Mouse (Mus musculus) cerebellum, adult 9-11 months (tissue): Measurements from ENCODE around the gene Zdhhc5.

ENCODE experiments used
- DNase-seq: peaks from one replicate; pipeline ENCODE4 v3.0.0; 2022

The Zdhhc5 gene

GRCm38 (mm10) chr2:84714811-84715561 lies at the start of gene Zdhhc5:
TSS of gene Zdhhc5 (minus strand) at chr2:84715180.
- peak; percentile 99 for DNase-seq

- no peak for DNase-seq
Observed at GRCm38 (mm10) chr2:84762818-84763217, 47.8 kb upstream of the Zdhhc5 start.

- DNase-seq, result no peak
Observed at GRCm38 (mm10) chr2:84762295-84762694, 47.3 kb upstream of the Zdhhc5 start.

- DNase-seq, result no peak
Observed at GRCm38 (mm10) chr2:84761840-84762239, 46.9 kb upstream of the Zdhhc5 start.

- DNase-seq, result no peak
Observed at GRCm38 (mm10) chr2:84761309-84761708, 46.3 kb upstream of the Zdhhc5 start.

- no peak for DNase-seq
Observed at GRCm38 (mm10) chr2:84760777-84761176, 45.8 kb upstream of the Zdhhc5 start.

- DNase-seq, result peak; percentile 57
Observed at GRCm38 (mm10) chr2:84758542-84759127, 43.7 kb upstream of the Zdhhc5 start.

GRCm38 (mm10) chr2:84757026-84757682 lies 42.2 kb upstream of the Zdhhc5 start:
- no peak for DNase-seq

GRCm38 (mm10) chr2:84756245-84756644 lies 41.3 kb upstream of the Zdhhc5 start:
- no peak for DNase-seq

- DNase-seq, result no peak
Observed at GRCm38 (mm10) chr2:84750115-84750514, 35.1 kb upstream of the Zdhhc5 start.

- DNase-seq, result no peak
Observed at GRCm38 (mm10) chr2:84744126-84744525, 29.1 kb upstream of the Zdhhc5 start.

- DNase-seq, result peak; percentile 85
Observed at GRCm38 (mm10) chr2:84743561-84743960, 28.6 kb upstream of the Zdhhc5 start, which contains the start of gene Gm19426. TSS of gene Gm19426 (minus strand) at chr2:84743655.

- peak; percentile 62 for DNase-seq
Observed at GRCm38 (mm10) chr2:84742451-84743283, 27.7 kb upstream of the Zdhhc5 start.

- no peak for DNase-seq
Observed at GRCm38 (mm10) chr2:84741841-84742450, 27.0 kb upstream of the Zdhhc5 start.

GRCm38 (mm10) chr2:84740608-84741333 lies 25.8 kb upstream of the Zdhhc5 start:
- DNase-seq, result no peak

GRCm38 (mm10) chr2:84738271-84738911 lies 23.4 kb upstream of the Zdhhc5 start:
- no peak for DNase-seq

GRCm38 (mm10) chr2:84737451-84737925 lies 22.5 kb upstream of the Zdhhc5 start:
- DNase-seq, result no peak

GRCm38 (mm10) chr2:84736312-84737161 lies 21.6 kb upstream of the Zdhhc5 start:
- peak; percentile 66 for DNase-seq

GRCm38 (mm10) chr2:84735346-84735920 lies 20.5 kb upstream of the Zdhhc5 start:
- no peak for DNase-seq

GRCm38 (mm10) chr2:84734919-84735318 lies 19.9 kb upstream of the Zdhhc5 start:
- no peak for DNase-seq
